Mouse (Mus musculus) liver, embryonic 15.5 days (tissue): ENCODE results near the gene Armh1. TPM values are rescaled to one million over a fixed set of nuclear protein-coding genes. Genes with fewer than 3 reads are reported as not detected.

Experiments used
- ATAC-seq: fragments of 200-750 bp; cut with Nextera tagmentation; 2 replicates; pipeline ENCODE4 v1.8.0; 2017; ENCODE audit warnings: moderate number of reproducible peaks, mild to moderate bottlenecking, moderate library complexity; ENCODE audit not compliant: insufficient read depth
- H3K27ac ChIP-seq: fragments of 300-500 bp; sonication (generic); replicated peaks from 2 replicates; pipeline ENCODE4 v1.5.1; 2015; ENCODE audit warnings: mild to moderate bottlenecking, inconsistent platforms
- H3K27me3 ChIP-seq: fragments of 300-500 bp; sonication (generic); 2 replicates; pipeline ENCODE4 v1.6.1; 2015; ENCODE audit warnings: mild to moderate bottlenecking, inconsistent platforms
- H3K36me3 ChIP-seq: fragments of 300-500 bp; sonication (generic); replicated peaks from 2 replicates; pipeline ENCODE4 v1.6.1; 2015; ENCODE audit warnings: moderate library complexity, mild to moderate bottlenecking, inconsistent platforms
- H3K4me1 ChIP-seq: fragments of 300-500 bp; sonication (generic); replicated peaks from 2 replicates; pipeline ENCODE4 v1.6.1; 2015; ENCODE audit warnings: inconsistent platforms
- H3K4me2 ChIP-seq: fragments of 300-500 bp; sonication (generic); 2 replicates; pipeline ENCODE4 v1.6.1; 2015; ENCODE audit warnings: moderate library complexity, mild to moderate bottlenecking, inconsistent platforms
- H3K4me3 ChIP-seq: fragments of 300-500 bp; sonication (generic); replicated peaks from 2 replicates; pipeline ENCODE4 v1.5.1; 2015; ENCODE audit warnings: mild to moderate bottlenecking, inconsistent platforms
- H3K9ac ChIP-seq: fragments of 300-500 bp; sonication (generic); 2 replicates; pipeline ENCODE4 v1.6.1; 2015; ENCODE audit warnings: moderate library complexity, mild to moderate bottlenecking, inconsistent platforms
- H3K9me3 ChIP-seq: fragments of 300-500 bp; sonication (generic); replicated peaks from 2 replicates; pipeline ENCODE4 v1.6.1; 2016; ENCODE audit warnings: inconsistent platforms
- WGBS: fragments of 180-500 bp; shearing (Covaris S2); methylation state at CpG from one replicate; pipeline ENCODE4 v1.1.7; 2015; ENCODE audit warnings: mixed read lengths; ENCODE audit not compliant: insufficient replicate concordance; 5-methylcytosine and 5-hydroxymethylcytosine counted together
- polyA plus RNA-seq: library from polyadenylated mRNA; unstranded; fragments of >200 nt; fragmentation: Nextera tagmentation; extraction: Ambion mirVana; gene quantifications from 2 replicates; pipeline ENCODE4 v1.2.1, GENCODE M21; 2015

Armh1 gene
- polyA plus RNA-seq, 1 experiment from 2014 or later = 0.12 TPM

- H3K27ac ChIP-seq = no peak overlapping the region
- peaks cover 4% of the 10 kb centered on the region; the same call in 1 of the 2 replicates for H3K4me1 ChIP-seq
- no peaks in the 10 kb centered on the region for H3K9me3 ChIP-seq
- no peak for ATAC-seq
- H3K27me3 ChIP-seq = no peaks in the 10 kb centered on the region
- WGBS = 52% methylated on average over 9 of the region's 9 CpGs
- H3K4me2 ChIP-seq = no peak overlapping the region
- no peak overlapping the region for H3K4me3 ChIP-seq
- no peak overlapping the region for H3K9ac ChIP-seq
- H3K36me3 ChIP-seq = no peaks in the 10 kb centered on the region
Measured at GRCm38 (mm10) chr4:117220741-117221515, 31.0 kb downstream of the Armh1 start.

- 13% methylated on average over 10 of the region's 10 CpGs for WGBS
- H3K27me3 ChIP-seq = no peaks in the 10 kb centered on the region
- ATAC-seq = no peak
- H3K27ac ChIP-seq = no peak overlapping the region
- H3K9me3 ChIP-seq = no peaks in the 10 kb centered on the region
- peaks cover 4% of the 10 kb centered on the region; the same call in 1 of the 2 replicates for H3K4me1 ChIP-seq
- H3K4me2 ChIP-seq = no peak overlapping the region
- no peaks in the 10 kb centered on the region for H3K36me3 ChIP-seq
- no peak overlapping the region for H3K4me3 ChIP-seq
- H3K9ac ChIP-seq = no peak overlapping the region
Measured at GRCm38 (mm10) chr4:117218517-117219219, 33.3 kb downstream of the Armh1 start.

- ATAC-seq = no peak
- 65% methylated on average over 5 of the region's 5 CpGs for WGBS
Measured at GRCm38 (mm10) chr4:117217029-117217428, 34.9 kb downstream of the Armh1 start.

GRCm38 (mm10) chr4:117214250-117214649, 37.7 kb downstream of the Armh1 start:
- Histone ChIP-seq H3K9ac (no peak overlapping the region), H3K9me3 (no peaks in the 10 kb centered on the region), H3K4me1 (peaks cover 4% of the 10 kb centered on the region; the same call in 1 of the 2 replicates), H3K27ac (no peak overlapping the region), H3K4me2 (no peak overlapping the region), H3K27me3 (no peaks in the 10 kb centered on the region), H3K4me3 (no peak overlapping the region), H3K36me3 (no peaks in the 10 kb centered on the region)
- no peak for ATAC-seq
- WGBS = 69% methylated on average over 6 of the region's 6 CpGs

More at GRCm38 (mm10) chr4:117217029-117217428, 34.9 kb downstream of the Armh1 start:
- H3K4me3 ChIP-seq = no peak overlapping the region
- no peak overlapping the region for H3K27ac ChIP-seq
- H3K9ac ChIP-seq = no peak overlapping the region
- H3K27me3 ChIP-seq = no peaks in the 10 kb centered on the region
- no peaks in the 10 kb centered on the region for H3K9me3 ChIP-seq
- no peak overlapping the region for H3K4me2 ChIP-seq
- no peaks in the 10 kb centered on the region for H3K36me3 ChIP-seq
- peaks cover 4% of the 10 kb centered on the region; the same call in 1 of the 2 replicates for H3K4me1 ChIP-seq

GRCm38 (mm10) chr4:117210147-117211074, 41.5 kb downstream of the Armh1 start:
- Histone ChIP-seq H3K4me2 (peak overlapping the region; percentile 32), H3K4me1 (no peaks in the 10 kb centered on the region; the same call in 1 of the 2 replicates), H3K9ac (no peak overlapping the region), H3K27ac (no peak overlapping the region), H3K9me3 (no peaks in the 10 kb centered on the region), H3K4me3 (no peak overlapping the region), H3K36me3 (no peaks in the 10 kb centered on the region), H3K27me3 (no peaks in the 10 kb centered on the region)
- WGBS = 4% methylated on average over 20 of the region's 20 CpGs
- peak; percentile 74 for ATAC-seq

GRCm38 (mm10) chr4:117209592-117209991, 42.3 kb downstream of the Armh1 start:
- no peak overlapping the region for H3K4me3 ChIP-seq
- no peaks in the 10 kb centered on the region for H3K36me3 ChIP-seq
- H3K9ac ChIP-seq = no peak overlapping the region
- no peaks in the 10 kb centered on the region for H3K9me3 ChIP-seq
- H3K4me2 ChIP-seq = no peak overlapping the region
- H3K27ac ChIP-seq = no peak overlapping the region
- WGBS = 71% methylated on average over 6 of the region's 6 CpGs
- no peaks in the 10 kb centered on the region for H3K27me3 ChIP-seq
- no peaks in the 10 kb centered on the region; the same call in 1 of the 2 replicates for H3K4me1 ChIP-seq
- ATAC-seq = no peak

GRCm38 (mm10) chr4:117202992-117203354, 49.0 kb downstream of the Armh1 start:
- Histone ChIP-seq H3K4me2 (0 out of 2 replicates have a peak overlapping the region, but pooled peaks have one; percentile 48), H3K4me3 (no peak overlapping the region), H3K9ac (no peak overlapping the region), H3K36me3 (no peaks in the 10 kb centered on the region), H3K4me1 (0 out of 2 replicates have a peak, but pooled peaks cover 4% of the 10 kb centered on the region), H3K27ac (no peak overlapping the region), H3K9me3 (no peaks in the 10 kb centered on the region), H3K27me3 (no peaks in the 10 kb centered on the region)
- ATAC-seq = no peak
- WGBS = 44% methylated on average over 4 of the region's 4 CpGs

- Histone ChIP-seq H3K27ac (no peak overlapping the region), H3K9ac (0 out of 2 replicates have a peak overlapping the region, but pooled peaks have one; percentile 15)
- peak; percentile 88 for ATAC-seq
Measured at GRCm38 (mm10) chr4:117202046-117202991, 49.6 kb downstream of the Armh1 start.

GRCm38 (mm10) chr4:117191804-117192203, 60.1 kb downstream of the Armh1 start:
- ATAC-seq = no peak
- 91% methylated on average over 14 of the region's 14 CpGs for WGBS
- Histone ChIP-seq H3K9me3 (no peaks in the 10 kb centered on the region), H3K27ac (no peak overlapping the region), H3K4me3 (no peak overlapping the region), H3K4me1 (peaks cover 27% of the 10 kb centered on the region), H3K27me3 (no peaks in the 10 kb centered on the region), H3K36me3 (no peaks in the 10 kb centered on the region), H3K4me2 (no peak overlapping the region), H3K9ac (peak overlapping the region; percentile 27; the same call in 1 of the 2 replicates)

More at GRCm38 (mm10) chr4:117202046-117202991, 49.6 kb downstream of the Armh1 start:
- Histone ChIP-seq H3K36me3 (no peaks in the 10 kb centered on the region), H3K4me1 (0 out of 2 replicates have a peak, but pooled peaks cover 4% of the 10 kb centered on the region), H3K4me2 (peak overlapping the region; percentile 48), H3K9me3 (no peaks in the 10 kb centered on the region), H3K4me3 (peak overlapping the region; percentile 23), H3K27me3 (no peaks in the 10 kb centered on the region)
- WGBS = under 1% methylated on average over 25 of the region's 25 CpGs

- no peak for ATAC-seq
- peak overlapping the region; percentile 64 for H3K4me2 ChIP-seq
- 68% methylated on average over 7 of the region's 7 CpGs for WGBS
- peak overlapping the region; percentile 70 for H3K9ac ChIP-seq
- peaks cover 27% of the 10 kb centered on the region for H3K4me1 ChIP-seq
- no peaks in the 10 kb centered on the region for H3K36me3 ChIP-seq
- no peak overlapping the region for H3K4me3 ChIP-seq
- peak overlapping the region; percentile 85 for H3K27ac ChIP-seq
- no peaks in the 10 kb centered on the region for H3K27me3 ChIP-seq
- no peaks in the 10 kb centered on the region for H3K9me3 ChIP-seq
Measured at GRCm38 (mm10) chr4:117190660-117191059, 61.3 kb downstream of the Armh1 start.
